Mouse (Mus musculus) T-cell, adult 66 days (primary cell): ENCODE results near the gene Rgma. TPM values are rescaled to one million over a fixed set of nuclear protein-coding genes. Genes with fewer than 3 reads are reported as not detected.

Experiments used
- total RNA-seq, 2 experiments: library from RNA; stranded (reverse); gene quantifications; 3 replicates in 1 of 2; 4 replicates in 1 of 2; pipeline ENCODE4 v1.2.4; 2023

The Rgma gene
- total RNA-seq: not detected

GRCm38 (mm10) chr7:73375257-73376100, at the start of gene Rgma:
Gene Rgma (plus strand): TSS chr7:73375509.

Other genes with a start within 250 kb of the Rgma start
- gene Chd2, start 166.3 kb downstream of the Rgma start, total RNA-seq: 100 to 1,000 TPM; 385 to 460 TPM